Mouse (Mus musculus) heart, embryonic 14.5 days (tissue): Measurements from ENCODE around the gene Slc22a2. TPM values are rescaled to one million over a fixed set of nuclear protein-coding genes. Genes with fewer than 3 reads are reported as not detected.
"Not testable (repeated sequence)": the region's sequence is repeated elsewhere in the genome, so short reads cannot be mapped to it uniquely, and the experiment has no call there.

Experiments
- ATAC-seq: fragments of 200-750 bp; cut with Nextera tagmentation; 2 replicates; pipeline ENCODE4 v1.8.0; 2017; ENCODE audit warnings: low read depth, moderate TSS enrichment; ENCODE audit not compliant: insufficient number of reproducible peaks, insufficient read depth, low FRiP score
- H3K27ac ChIP-seq, 2 experiments: fragments of 200-500 bp in 1 of 2; fragments of 300-500 bp in 1 of 2; sonication (generic) in 1 of 2; replicated peaks in 1 of 2; 2 replicates each; pipeline ENCODE4 v1.5.1; 2012 to 2014; ENCODE audit warnings: low read depth in 2 of 2, low read length in 2 of 2, control low read depth in 1 of 2, mild to moderate bottlenecking in 1 of 2, mixed read lengths in 1 of 2; ENCODE audit not compliant: control insufficient read depth in 1 of 2, insufficient read depth in 1 of 2
- H3K27me3 ChIP-seq: fragments of 300-500 bp; sonication (generic); 2 replicates; pipeline ENCODE4 v1.6.1; 2014; ENCODE audit warnings: mild to moderate bottlenecking, low read length, control low read depth; ENCODE audit not compliant: control insufficient read depth, insufficient read depth
- H3K36me3 ChIP-seq: fragments of 300-500 bp; sonication (generic); 2 replicates; pipeline ENCODE4 v1.6.1; 2014; ENCODE audit warnings: mild to moderate bottlenecking, control low read depth, low read length, mixed read lengths; ENCODE audit not compliant: control insufficient read depth, insufficient read depth
- H3K4me1 ChIP-seq, 2 experiments: fragments of 200-500 bp in 1 of 2; fragments of 300-500 bp in 1 of 2; sonication (generic) in 1 of 2; 2 replicates each; pipeline ENCODE4 v1.6.1; 2012 to 2014; ENCODE audit warnings: low read length in 2 of 2, control low read depth in 1 of 2, mixed read lengths in 1 of 2; ENCODE audit not compliant: control insufficient read depth in 2 of 2, insufficient read depth in 2 of 2
- H3K4me2 ChIP-seq: fragments of 300-500 bp; sonication (generic); 2 replicates; pipeline ENCODE4 v1.6.1; 2014; ENCODE audit warnings: mild to moderate bottlenecking, low read length
- H3K4me3 ChIP-seq, 2 experiments: fragments of 200-500 bp in 1 of 2; fragments of 300-500 bp in 1 of 2; sonication (generic) in 1 of 2; 2 replicates each; pipeline ENCODE4 v1.5.1; 2012 to 2014; ENCODE audit warnings: low read length in 2 of 2, mild to moderate bottlenecking in 2 of 2, control low read depth in 1 of 2, low read depth in 1 of 2, moderate library complexity in 1 of 2; ENCODE audit not compliant: control insufficient read depth in 1 of 2, insufficient read depth in 1 of 2
- H3K9ac ChIP-seq: fragments of 300-500 bp; sonication (generic); 2 replicates; pipeline ENCODE4 v1.6.1; 2014; ENCODE audit warnings: mild to moderate bottlenecking, low read length
- H3K9me3 ChIP-seq: fragments of 300-500 bp; sonication (generic); 2 replicates; pipeline ENCODE4 v1.6.1; 2016; ENCODE audit warnings: low read length, control low read depth; ENCODE audit not compliant: control insufficient read depth
- WGBS: fragments of 180-500 bp; shearing (Covaris S2); extraction: QIAGEN DNeasy Blood & Tissue Kit; methylation state at CpG from one replicate; pipeline ENCODE4 v1.1.7; 2014; 5-methylcytosine and 5-hydroxymethylcytosine counted together
- polyA plus RNA-seq: library from polyadenylated mRNA; unstranded; fragments of >200 nt; fragmentation: Nextera tagmentation; extraction: Ambion mirVana; gene quantifications from 2 replicates; pipeline ENCODE4 v1.2.1, GENCODE M21; 2014

The Slc22a2 gene
- not detected in 2 replicates for polyA plus RNA-seq

- no peak within 1 kb of the TSS for H3K27ac ChIP-seq
- H3K36me3 ChIP-seq: no peaks in the 10 kb centered on the region
- 77% methylated on average over 10 of the region's 10 CpGs for WGBS
- H3K27me3 ChIP-seq: no peaks in the 10 kb centered on the region; the same call in 1 of the 2 replicates
- H3K4me2 ChIP-seq: no peak within 1 kb of the TSS
- H3K9ac ChIP-seq: no peak within 1 kb of the TSS
- H3K4me1 ChIP-seq: no peaks in the 10 kb centered on the region; a peak in 1 of 4 replicates
- no peak for ATAC-seq
- H3K4me3 ChIP-seq: no peak within 1 kb of the TSS
- H3K9me3 ChIP-seq: no peaks in the 10 kb centered on the region
Measured at GRCm38 (mm10) chr17:12583991-12584390, at the start of gene Slc22a2. Gene Slc22a2 (plus strand): TSS chr17:12584132.

GRCm38 (mm10) chr17:12534353-12535145 is 49.4 kb upstream of the Slc22a2 start:
- Histone ChIP-seq H3K4me3 (no peak overlapping the region), H3K36me3 (no peaks in the 10 kb centered on the region), H3K9me3 (no peaks in the 10 kb centered on the region), H3K9ac (no peak overlapping the region), H3K27ac (no peak overlapping the region), H3K27me3 (no peaks in the 10 kb centered on the region), H3K4me2 (no peak overlapping the region), H3K4me1 (peaks cover 7 to 8% of the 10 kb centered on the region in 2 experiments)
- WGBS: 56% methylated on average over 13 of the region's 13 CpGs
- ATAC-seq: no peak

- ATAC-seq: no peak
- WGBS: 74% methylated on average over 4 of the region's 4 CpGs
- Histone ChIP-seq H3K27ac (no peak overlapping the region), H3K9me3 (peaks cover 6% of the 10 kb centered on the region; the same call in 1 of the 2 replicates), H3K9ac (no peak overlapping the region), H3K27me3 (no peaks in the 10 kb centered on the region), H3K4me1 (no peaks in the 10 kb centered on the region), H3K36me3 (no peaks in the 10 kb centered on the region), H3K4me2 (no peak overlapping the region), H3K4me3 (no peak overlapping the region)
Measured at GRCm38 (mm10) chr17:12562215-12562614, 21.7 kb upstream of the Slc22a2 start.

GRCm38 (mm10) chr17:12564481-12565000 is 19.4 kb upstream of the Slc22a2 start:
- H3K4me1 ChIP-seq, H3K27ac ChIP-seq, H3K36me3 ChIP-seq, H3K9ac ChIP-seq, H3K4me3 ChIP-seq, ATAC-seq, H3K27me3 ChIP-seq, H3K9me3 ChIP-seq, H3K4me2 ChIP-seq: not testable (repeated sequence)
- WGBS: 87% methylated on average over 6 of the region's 6 CpGs

DNA sequence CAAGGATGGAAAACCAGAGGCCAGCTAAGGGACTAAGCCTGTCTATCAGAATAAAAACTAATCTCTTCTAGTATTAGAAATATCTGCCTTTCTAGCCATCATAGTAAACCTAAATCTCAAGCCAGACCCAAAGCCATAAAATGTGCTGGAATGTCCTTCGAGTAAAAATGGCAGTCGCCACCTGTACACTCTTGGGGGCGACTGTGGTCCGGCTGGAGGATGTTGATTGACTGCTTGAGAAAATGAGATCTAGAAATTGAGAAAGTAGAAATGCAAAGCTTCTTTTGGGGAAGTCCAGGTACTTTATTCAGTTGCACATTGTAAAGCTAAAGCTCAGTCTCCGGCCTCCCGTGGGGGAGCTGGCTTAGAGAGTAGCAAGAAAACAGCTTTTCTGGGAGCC is 18.5 kb upstream of the Slc22a2 start:
- Histone ChIP-seq H3K36me3 (no peaks in the 10 kb centered on the region), H3K9ac (no peak overlapping the region), H3K27me3 (no peaks in the 10 kb centered on the region), H3K4me2 (no peak overlapping the region), H3K27ac (no peak overlapping the region), H3K9me3 (no peaks in the 10 kb centered on the region), H3K4me1 (no peaks in the 10 kb centered on the region), H3K4me3 (no peak overlapping the region)
- WGBS: 89% methylated on average over 6 of the region's 6 CpGs
- ATAC-seq: no peak

GRCm38 (mm10) chr17:12571316-12571715 is 12.6 kb upstream of the Slc22a2 start:
- peak; percentile 43; the same call in 1 of the 2 replicates for ATAC-seq
- Histone ChIP-seq H3K27ac (peak overlapping the region in 1 of 2 experiments; percentile 19; a peak in 2 of 4 replicates), H3K4me2 (peak overlapping the region; percentile 21; the same call in 1 of the 2 replicates), H3K4me3 (no peak overlapping the region), H3K9me3 (no peaks in the 10 kb centered on the region), H3K4me1 (peaks cover 11% of the 10 kb centered on the region in 2 experiments; a peak in 3 of 4 replicates), H3K9ac (no peak overlapping the region), H3K27me3 (no peaks in the 10 kb centered on the region), H3K36me3 (no peaks in the 10 kb centered on the region)
- WGBS: 34% methylated on average over 6 of the region's 6 CpGs

DNA sequence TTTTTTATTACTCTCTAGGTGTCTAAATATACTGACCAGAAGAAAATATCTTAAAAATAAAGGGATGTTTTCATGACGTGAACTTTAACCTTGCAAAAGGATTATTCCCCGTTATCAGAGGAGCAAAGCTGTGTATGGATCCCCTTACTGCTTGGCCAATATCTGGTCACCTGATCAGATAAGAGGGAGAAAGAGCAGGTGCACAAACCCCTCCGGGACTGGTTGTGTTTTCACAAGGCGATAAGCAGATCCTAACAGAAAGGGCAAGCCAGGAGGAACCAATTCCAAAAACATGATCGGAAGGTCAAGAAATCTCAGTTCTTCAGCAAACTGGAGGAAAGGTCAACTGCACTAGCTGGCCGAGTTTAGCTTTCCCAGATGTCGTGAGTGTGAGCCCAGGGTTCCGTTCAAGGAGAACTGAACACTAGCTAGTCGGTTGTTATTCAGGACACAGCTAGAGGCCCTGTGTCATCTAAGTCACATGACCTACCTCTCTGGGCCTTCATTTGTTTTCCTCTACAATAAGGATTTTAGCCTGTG is 11.9 kb upstream of the Slc22a2 start:
- H3K9ac ChIP-seq: no peak overlapping the region
- H3K27ac ChIP-seq: no peak overlapping the region
- WGBS: 43% methylated on average over 9 of the region's 9 CpGs

More for the DNA sequence above, 11.9 kb upstream of the Slc22a2 start:
- Histone ChIP-seq H3K4me3 (no peak overlapping the region), H3K36me3 (no peaks in the 10 kb centered on the region), H3K9me3 (no peaks in the 10 kb centered on the region), H3K27me3 (no peaks in the 10 kb centered on the region), H3K4me1 (peaks cover 11% of the 10 kb centered on the region in 2 experiments; a peak in 3 of 4 replicates), H3K4me2 (no peak overlapping the region)
- no peak for ATAC-seq
